Mouse (Mus musculus) heart, embryonic 10.5 days (tissue): Measurements from ENCODE around the gene Ciita. TPM values are rescaled to one million over a fixed set of nuclear protein-coding genes. Genes with fewer than 3 reads are reported as not detected.

Experiments used
- DNase-seq: peaks from one replicate; pipeline ENCODE4 v3.0.0-alpha.2; 2017; ENCODE audit warnings: low spot score
- H3K27ac ChIP-seq: fragments of 300-500 bp; sonication (generic); 2 replicates; pipeline ENCODE4 v1.5.1; 2016; ENCODE audit warnings: mild to moderate bottlenecking
- H3K27me3 ChIP-seq: fragments of 300-500 bp; sonication (generic); 2 replicates; pipeline ENCODE4 v1.6.1; 2016; ENCODE audit warnings: mild to moderate bottlenecking; ENCODE audit not compliant: poor library complexity, insufficient read depth, severe bottlenecking
- H3K36me3 ChIP-seq: fragments of 300-500 bp; sonication (generic); 2 replicates; pipeline ENCODE4 v1.6.1; 2016; ENCODE audit warnings: mild to moderate bottlenecking, moderate library complexity
- H3K4me1 ChIP-seq: fragments of 300-500 bp; sonication (generic); 2 replicates; pipeline ENCODE4 v1.6.1; 2016; ENCODE audit warnings: mild to moderate bottlenecking
- H3K4me3 ChIP-seq: fragments of 300-500 bp; sonication (generic); 2 replicates; pipeline ENCODE4 v1.5.1; 2016; ENCODE audit warnings: mild to moderate bottlenecking, moderate library complexity
- H3K9me3 ChIP-seq: fragments of 300-500 bp; sonication (generic); 2 replicates; pipeline ENCODE4 v1.6.1; 2016; ENCODE audit warnings: mild to moderate bottlenecking, moderate library complexity
- WGBS: fragments of 180-500 bp; shearing (Covaris S2); methylation state at CpG from one replicate; pipeline ENCODE4 v1.1.7; 2016; 5-methylcytosine and 5-hydroxymethylcytosine counted together
- polyA plus RNA-seq: library from polyadenylated mRNA; unstranded; fragments of >200 nt; fragmentation: Nextera tagmentation; extraction: Ambion mirVana; gene quantifications from 2 replicates; pipeline ENCODE4 v1.2.1, GENCODE M21; 2016

Ciita gene
- polyA plus RNA-seq, 1 experiment from 2014 or later = 0.05 TPM

GRCm38 (mm10) chr16:10503058-10503457 is 23.2 kb downstream of the Ciita start:
- no peak for DNase-seq
- H3K27me3 ChIP-seq = peaks cover 30% of the 10 kb centered on the region; the same call in 1 of the 2 replicates
- no peaks in the 10 kb centered on the region for H3K4me1 ChIP-seq
- H3K36me3 ChIP-seq = no peaks in the 10 kb centered on the region
- WGBS = 72% methylated on average over 2 of the region's 2 CpGs
- no peaks in the 10 kb centered on the region for H3K9me3 ChIP-seq
- H3K27ac ChIP-seq = no peak overlapping the region
- H3K4me3 ChIP-seq = no peak overlapping the region

DNA sequence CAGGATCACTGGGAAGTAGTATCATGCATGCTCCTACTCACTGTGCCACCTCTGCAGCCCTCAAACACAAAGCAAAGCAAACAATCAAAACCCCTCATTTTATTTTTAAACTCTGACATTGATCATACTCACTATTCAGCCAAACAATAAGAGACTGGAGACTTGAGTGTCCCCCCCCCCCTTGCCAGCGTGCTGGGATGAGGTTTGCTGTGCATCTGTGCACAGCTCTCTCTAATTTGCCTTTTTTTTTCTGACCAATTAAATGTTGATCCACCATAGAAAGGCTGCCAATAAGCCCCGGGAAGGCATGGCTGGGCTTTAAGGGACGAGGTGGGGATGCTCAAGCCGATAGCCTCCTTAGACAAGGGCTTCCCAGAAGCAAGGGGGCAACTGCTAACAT is 27.6 kb downstream of the Ciita start:
- no peak for DNase-seq
- WGBS = 75% methylated on average over 4 of the region's 4 CpGs
- H3K27me3 ChIP-seq = peaks cover 22% of the 10 kb centered on the region; the same call in 1 of the 2 replicates
- H3K36me3 ChIP-seq = no peaks in the 10 kb centered on the region
- no peaks in the 10 kb centered on the region for H3K4me1 ChIP-seq
- no peaks in the 10 kb centered on the region for H3K9me3 ChIP-seq
- no peak overlapping the region for H3K27ac ChIP-seq
- H3K4me3 ChIP-seq = no peak overlapping the region

- peaks cover 22% of the 10 kb centered on the region; the same call in 1 of the 2 replicates for H3K27me3 ChIP-seq
- no peaks in the 10 kb centered on the region for H3K9me3 ChIP-seq
- WGBS = 73% methylated on average over 6 of the region's 6 CpGs
- no peaks in the 10 kb centered on the region for H3K36me3 ChIP-seq
- H3K4me1 ChIP-seq = no peaks in the 10 kb centered on the region
- no peak overlapping the region for H3K27ac ChIP-seq
- H3K4me3 ChIP-seq = no peak overlapping the region
- no peak for DNase-seq
Observed at GRCm38 (mm10) chr16:10508691-10509090, 28.8 kb downstream of the Ciita start.

DNA sequence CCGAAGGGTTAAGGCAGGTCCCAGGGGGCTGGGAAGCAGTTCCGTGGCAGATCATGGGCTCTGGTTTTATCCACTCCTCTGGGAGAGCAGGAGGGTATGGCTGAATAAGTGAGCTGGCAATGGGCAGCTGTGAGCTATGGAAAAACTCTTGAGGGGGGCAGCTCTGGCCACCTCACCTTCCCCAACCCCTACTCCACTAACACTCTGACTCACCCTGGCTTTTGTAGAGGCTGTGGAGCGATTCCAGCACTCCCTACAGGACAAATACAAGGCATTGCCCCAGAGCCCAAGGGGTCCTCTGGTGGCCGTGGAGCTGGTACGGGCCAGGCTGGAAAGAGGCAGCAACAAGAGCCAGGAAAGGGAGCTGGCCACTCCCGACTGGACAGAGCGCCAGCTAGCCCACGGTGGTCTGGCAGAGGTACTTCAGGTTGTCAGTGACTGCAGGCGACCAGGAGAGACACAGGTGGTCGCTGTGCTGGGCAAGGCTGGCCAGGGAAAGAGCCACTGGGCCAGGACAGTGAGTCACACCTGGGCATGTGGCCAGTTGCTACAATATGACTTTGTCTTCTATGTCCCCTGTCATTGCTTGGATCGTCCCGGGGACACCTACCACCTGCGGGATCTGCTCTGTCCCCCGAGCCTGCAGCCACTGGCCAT is 30.7 kb downstream of the Ciita start:
- no peak overlapping the region for H3K4me3 ChIP-seq
- H3K9me3 ChIP-seq = no peaks in the 10 kb centered on the region
- peaks cover 22% of the 10 kb centered on the region; the same call in 1 of the 2 replicates for H3K27me3 ChIP-seq
- DNase-seq = no peak
- no peaks in the 10 kb centered on the region for H3K4me1 ChIP-seq
- WGBS = 54% methylated on average over 14 of the region's 14 CpGs
- no peak overlapping the region for H3K27ac ChIP-seq
- no peaks in the 10 kb centered on the region for H3K36me3 ChIP-seq

GRCm38 (mm10) chr16:10511134-10511520 is 31.3 kb downstream of the Ciita start:
- H3K27ac ChIP-seq = no peak overlapping the region
- DNase-seq = no peak
- no peaks in the 10 kb centered on the region for H3K4me1 ChIP-seq
- no peaks in the 10 kb centered on the region for H3K9me3 ChIP-seq
- no peak overlapping the region for H3K4me3 ChIP-seq
- 83% methylated on average over 12 of the region's 12 CpGs for WGBS
- peaks cover 17% of the 10 kb centered on the region; the same call in 1 of the 2 replicates for H3K27me3 ChIP-seq
- no peaks in the 10 kb centered on the region for H3K36me3 ChIP-seq

GRCm38 (mm10) chr16:10515953-10516572 is 36.2 kb downstream of the Ciita start:
- Histone ChIP-seq H3K4me1 (peaks cover 10% of the 10 kb centered on the region), H3K9me3 (no peaks in the 10 kb centered on the region), H3K27ac (no peak overlapping the region), H3K27me3 (peaks cover 2% of the 10 kb centered on the region; the same call in 1 of the 2 replicates), H3K4me3 (no peak overlapping the region), H3K36me3 (no peaks in the 10 kb centered on the region)
- no peak for DNase-seq
- WGBS = 87% methylated on average over 12 of the region's 12 CpGs

DNA sequence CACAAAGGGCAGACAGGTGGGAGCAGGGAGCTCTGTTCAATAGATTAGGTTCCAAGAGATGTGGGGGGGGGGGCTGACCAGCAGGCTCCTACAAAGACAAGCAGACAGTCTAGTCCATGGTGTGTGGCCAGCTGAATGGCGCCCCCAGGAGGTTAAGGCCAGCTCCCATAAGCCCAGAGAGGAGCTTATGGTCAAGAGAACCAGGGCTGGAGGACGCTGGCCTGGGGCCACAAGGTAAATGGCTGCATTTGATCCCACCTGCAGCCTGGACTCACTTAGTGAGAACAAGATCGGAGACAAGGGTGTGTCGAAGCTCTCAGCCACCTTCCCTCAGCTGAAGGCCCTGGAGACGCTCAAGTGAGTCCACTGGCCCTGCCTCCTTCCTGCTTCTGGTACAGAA is 38.2 kb downstream of the Ciita start:
- H3K9me3 ChIP-seq = no peaks in the 10 kb centered on the region
- H3K27ac ChIP-seq = no peak overlapping the region
- 49% methylated on average over 5 of the region's 5 CpGs for WGBS
- H3K36me3 ChIP-seq = no peaks in the 10 kb centered on the region
- H3K4me1 ChIP-seq = peaks cover 10% of the 10 kb centered on the region
- no peaks in the 10 kb centered on the region for H3K27me3 ChIP-seq
- DNase-seq = no peak
- H3K4me3 ChIP-seq = no peak overlapping the region

DNA sequence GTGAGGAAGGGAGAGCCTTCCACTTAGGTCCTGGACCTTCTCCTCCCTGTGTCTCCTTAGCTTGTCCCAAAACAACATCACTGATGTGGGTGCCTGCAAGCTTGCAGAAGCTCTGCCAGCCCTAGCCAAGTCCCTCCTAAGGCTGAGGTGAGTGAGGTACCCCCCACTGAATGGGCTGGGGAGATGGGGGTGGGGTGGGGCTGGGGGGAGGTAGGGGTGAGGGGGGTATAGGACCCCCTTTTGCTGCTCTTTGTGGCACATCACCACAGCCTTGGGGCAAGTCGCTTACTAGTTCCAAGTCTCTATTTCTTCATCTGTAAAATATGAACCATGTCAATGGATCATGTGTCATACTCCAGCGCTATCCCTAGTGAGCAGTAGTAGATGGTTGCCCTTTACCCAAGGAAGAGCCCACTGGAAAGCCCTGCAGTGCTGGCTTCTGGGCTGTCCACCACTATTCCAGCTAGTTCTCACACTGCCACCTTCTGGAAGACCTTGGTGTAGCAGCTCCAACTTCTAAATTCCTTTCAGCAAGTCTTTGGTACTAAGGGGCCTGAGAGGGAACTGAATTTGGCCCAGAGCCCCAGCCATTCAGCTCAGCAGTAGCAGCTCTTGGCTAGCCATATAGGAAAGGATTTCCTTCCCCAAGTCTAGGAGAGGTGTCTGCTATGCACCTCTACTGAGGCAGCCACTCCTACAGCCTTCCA is 41.2 kb downstream of the Ciita start:
- Histone ChIP-seq H3K27ac (no peak overlapping the region), H3K27me3 (no peaks in the 10 kb centered on the region), H3K4me3 (no peak overlapping the region), H3K36me3 (no peaks in the 10 kb centered on the region), H3K9me3 (no peaks in the 10 kb centered on the region), H3K4me1 (peaks cover 10% of the 10 kb centered on the region)
- WGBS = 48% methylated on average over 2 of the region's 2 CpGs
- DNase-seq = peak; percentile 84

GRCm38 (mm10) chr16:10522811-10523210 is 43.0 kb downstream of the Ciita start:
- H3K27ac ChIP-seq = no peak overlapping the region
- 90% methylated on average over 1 of the region's 1 CpGs for WGBS
- H3K4me1 ChIP-seq = peaks cover 3% of the 10 kb centered on the region; the same call in 1 of the 2 replicates
- no peaks in the 10 kb centered on the region for H3K36me3 ChIP-seq
- no peaks in the 10 kb centered on the region for H3K27me3 ChIP-seq
- H3K4me3 ChIP-seq = no peak overlapping the region
- no peaks in the 10 kb centered on the region for H3K9me3 ChIP-seq
- DNase-seq = no peak

GRCm38 (mm10) chr16:10523650-10524049 is 43.8 kb downstream of the Ciita start:
- Histone ChIP-seq H3K9me3 (no peaks in the 10 kb centered on the region), H3K4me3 (no peak overlapping the region), H3K27ac (no peak overlapping the region), H3K36me3 (no peaks in the 10 kb centered on the region), H3K4me1 (no peaks in the 10 kb centered on the region), H3K27me3 (no peaks in the 10 kb centered on the region)
- DNase-seq = no peak
- 84% methylated on average over 8 of the region's 8 CpGs for WGBS

DNA sequence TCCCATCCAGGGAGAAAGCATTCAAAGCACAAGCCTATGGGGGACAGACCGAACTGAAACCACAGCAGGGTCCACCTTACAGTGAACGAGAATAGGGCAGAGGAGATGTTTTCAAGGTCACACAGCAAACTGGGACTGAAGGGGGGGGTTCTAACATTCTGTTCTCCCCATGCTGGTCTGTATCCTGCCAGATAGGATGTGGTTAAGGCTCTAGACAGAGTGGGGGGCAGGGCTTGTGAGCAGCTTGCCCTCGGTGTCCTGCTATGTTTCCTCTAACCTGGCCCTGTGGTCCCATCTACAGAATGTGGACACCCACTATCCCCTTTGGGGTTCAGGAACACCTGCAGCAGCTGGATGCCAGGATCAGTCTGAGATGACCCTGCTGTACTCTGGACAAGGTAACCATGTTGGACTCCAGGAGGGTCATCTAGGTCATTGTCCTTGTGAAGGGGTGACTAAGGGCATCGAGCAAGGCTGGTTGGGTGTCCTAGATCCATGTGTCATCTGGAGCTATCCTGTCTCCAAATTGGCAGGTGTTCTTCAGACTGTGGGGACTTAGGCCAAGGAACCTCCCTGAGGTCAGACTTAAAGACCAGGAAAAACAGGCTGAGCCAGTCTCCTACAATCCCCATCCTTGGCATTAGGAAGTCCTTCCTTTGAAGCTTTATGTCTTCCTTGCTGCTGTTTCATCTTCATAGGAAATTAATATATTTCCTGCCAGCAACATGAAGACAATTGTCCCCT is 45.2 kb downstream of the Ciita start:
- Histone ChIP-seq H3K4me1 (0 out of 2 replicates have a peak, but pooled peaks cover 3% of the 10 kb centered on the region), H3K36me3 (peaks cover 5% of the 10 kb centered on the region; the same call in 1 of the 2 replicates), H3K27ac (no peak overlapping the region), H3K9me3 (no peaks in the 10 kb centered on the region), H3K4me3 (no peak overlapping the region), H3K27me3 (no peaks in the 10 kb centered on the region)
- no peak for DNase-seq
- WGBS = 74% methylated on average over 4 of the region's 4 CpGs

DNA sequence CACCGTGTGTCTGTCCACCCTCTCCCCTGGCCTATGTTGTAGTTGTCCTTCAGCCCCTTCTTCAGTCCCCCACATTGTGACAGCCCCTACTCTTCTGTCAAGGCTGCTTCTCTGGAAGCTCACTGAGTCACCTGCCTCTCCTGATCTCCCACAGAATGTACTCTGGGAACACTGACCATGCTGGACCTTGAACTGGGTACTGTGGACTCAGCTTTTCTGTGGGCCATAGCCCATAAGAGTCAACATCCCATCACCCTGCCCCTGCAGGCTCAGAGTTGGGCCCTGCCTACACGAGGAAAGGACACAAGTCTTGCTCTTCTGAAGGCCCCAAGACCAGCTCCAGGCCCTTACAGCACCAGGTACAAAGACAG is 45.7 kb downstream of the Ciita start:
- Histone ChIP-seq H3K27me3 (no peaks in the 10 kb centered on the region), H3K4me3 (no peak overlapping the region), H3K27ac (no peak overlapping the region), H3K36me3 (peaks cover 9% of the 10 kb centered on the region; the same call in 1 of the 2 replicates), H3K4me1 (peaks cover 8% of the 10 kb centered on the region), H3K9me3 (no peaks in the 10 kb centered on the region)
- WGBS = 58% methylated on average over 2 of the region's 2 CpGs
- no peak for DNase-seq
